Mouse (Mus musculus) cerebellum, postnatal 10 days (tissue): ENCODE measurements around the gene Srf.
"Not testable (repeated sequence)": the region's sequence is repeated elsewhere in the genome, so short reads cannot be mapped to it uniquely, and the experiment has no call there.

ENCODE experiments used
- DNase-seq, 2 experiments: peaks; one replicate each; pipeline ENCODE4 v3.0.0; 2021; ENCODE audit warnings: mixed read lengths in 2 of 2

The Srf gene

DNA sequence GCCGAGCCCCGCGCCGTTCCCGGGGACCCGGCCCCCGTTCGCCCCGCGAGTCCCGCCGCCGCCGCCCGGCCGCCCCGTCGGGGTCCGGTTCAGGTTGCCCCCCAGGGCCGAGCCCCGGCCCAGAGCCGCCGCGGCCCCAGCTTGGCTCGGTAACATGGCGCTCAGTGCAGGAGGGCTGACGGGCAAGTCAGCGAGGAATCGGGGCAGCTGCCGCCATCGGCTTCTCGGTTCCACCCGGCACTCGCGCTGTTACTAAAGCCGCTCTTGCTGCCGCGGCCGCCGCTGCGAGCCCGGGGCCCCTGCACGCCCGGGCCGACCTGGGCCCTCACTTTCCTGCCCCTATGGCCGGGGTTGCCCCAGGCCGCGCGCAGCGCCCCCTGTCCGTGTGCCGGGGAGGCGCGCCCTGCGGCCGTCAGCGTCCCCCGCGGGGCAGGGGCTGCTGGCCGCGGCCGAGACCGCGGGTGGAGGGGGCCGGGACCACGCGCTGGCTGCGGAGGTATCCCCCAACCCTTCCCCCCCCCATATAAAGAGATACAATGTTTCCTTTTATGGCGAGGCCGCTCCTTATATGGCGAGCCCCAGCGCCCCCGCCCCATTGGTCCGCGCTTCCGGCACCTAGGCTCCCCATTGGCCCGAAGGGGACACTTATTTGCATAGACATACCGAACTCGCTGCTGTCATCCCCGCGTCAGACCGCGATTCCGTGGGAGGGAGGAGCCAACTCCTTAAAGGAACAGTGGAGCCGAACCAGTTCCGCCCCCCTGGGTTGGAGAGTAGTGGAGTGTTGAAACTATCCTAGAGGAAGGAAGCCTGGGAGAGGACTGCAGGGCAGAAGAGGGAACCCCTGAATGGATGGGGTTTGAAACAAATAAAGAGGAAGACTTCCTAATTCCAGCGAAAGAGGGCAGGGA, at the start of gene Srf:
TSS of gene Srf (minus strand) at position 503 of the 911 bp plus-strand sequence.
- peak; percentile 96 to 98 for DNase-seq

DNA sequence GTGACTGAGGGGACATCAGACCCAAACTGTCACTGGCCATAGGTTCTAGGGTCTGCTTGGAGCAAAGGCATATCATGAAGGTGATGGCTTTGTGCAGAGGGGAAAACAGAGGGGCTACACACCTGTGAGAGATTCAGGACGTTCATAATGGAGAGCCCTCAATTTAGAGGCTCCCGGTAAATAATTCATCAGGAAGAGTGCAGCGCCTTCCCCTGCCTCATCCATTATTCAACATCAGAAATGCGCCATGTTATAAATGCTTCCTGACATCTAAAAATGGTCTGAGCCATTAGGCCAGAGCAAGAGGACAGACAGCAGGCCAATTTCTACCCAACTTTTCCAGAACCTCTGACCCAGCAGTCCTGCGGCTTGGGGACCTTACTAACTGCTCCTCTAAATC, 49.2 kb upstream of the Srf start:
- DNase-seq = no peak

DNA sequence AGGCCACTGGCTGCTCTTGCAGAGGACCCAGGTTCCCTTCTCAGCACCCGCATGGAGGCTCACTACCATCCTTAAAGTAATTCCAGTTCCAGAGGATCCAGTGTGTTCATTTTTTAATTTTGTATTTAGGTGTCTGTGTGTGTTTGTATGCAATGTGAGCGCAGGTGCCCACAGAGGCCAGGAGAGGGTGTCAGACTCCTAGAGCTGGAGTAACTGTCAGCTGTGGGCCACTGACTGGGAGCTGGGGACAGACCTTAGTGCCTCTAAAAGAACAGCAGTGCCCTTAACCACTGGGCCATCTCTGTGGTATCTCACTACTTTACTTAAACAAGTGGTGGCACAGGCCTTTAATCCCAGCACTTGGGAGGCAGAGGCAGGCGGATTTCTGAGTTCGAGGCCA, 47.3 kb upstream of the Srf start:
- DNase-seq = no peak

DNA sequence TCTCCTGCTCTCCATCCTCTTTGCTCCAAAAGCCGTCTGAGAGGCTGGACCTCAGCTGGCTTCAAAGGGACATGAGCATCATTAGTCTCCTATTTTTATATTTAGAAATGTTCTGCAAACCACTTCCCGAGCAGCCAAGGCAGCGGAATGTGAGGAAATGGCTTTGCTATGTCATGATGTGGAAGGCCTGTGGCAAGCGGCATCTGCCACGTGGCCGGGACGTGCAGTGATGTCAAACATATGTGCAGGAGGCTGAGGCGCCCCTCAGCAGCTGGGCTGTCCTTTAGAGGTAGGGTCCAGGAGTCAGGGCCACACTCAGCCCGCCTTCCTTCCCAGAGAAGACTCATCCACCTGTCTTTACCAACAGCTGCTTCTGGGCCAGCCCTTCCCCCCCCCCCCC, 46.2 kb upstream of the Srf start:
- DNase-seq = no peak

DNA sequence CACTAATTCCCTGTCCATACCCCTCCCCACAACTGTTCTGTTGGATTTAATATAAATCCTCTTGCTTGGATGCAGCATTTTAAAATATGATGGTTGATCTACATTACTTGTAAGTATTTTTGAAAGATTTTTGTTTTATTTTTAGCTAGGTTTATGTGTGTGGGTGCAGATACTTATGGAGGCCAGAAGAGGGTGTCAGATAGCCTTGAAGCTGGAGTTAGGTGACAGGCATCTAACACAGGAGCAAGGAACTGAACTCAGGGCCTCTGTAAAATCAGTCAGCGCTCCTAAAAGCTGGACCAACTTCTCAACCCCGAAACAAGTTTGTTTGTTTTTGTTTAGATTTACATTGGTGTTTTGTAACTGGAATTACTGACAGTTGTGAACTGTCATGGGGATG, 44.6 kb upstream of the Srf start:
- DNase-seq = no peak

DNA sequence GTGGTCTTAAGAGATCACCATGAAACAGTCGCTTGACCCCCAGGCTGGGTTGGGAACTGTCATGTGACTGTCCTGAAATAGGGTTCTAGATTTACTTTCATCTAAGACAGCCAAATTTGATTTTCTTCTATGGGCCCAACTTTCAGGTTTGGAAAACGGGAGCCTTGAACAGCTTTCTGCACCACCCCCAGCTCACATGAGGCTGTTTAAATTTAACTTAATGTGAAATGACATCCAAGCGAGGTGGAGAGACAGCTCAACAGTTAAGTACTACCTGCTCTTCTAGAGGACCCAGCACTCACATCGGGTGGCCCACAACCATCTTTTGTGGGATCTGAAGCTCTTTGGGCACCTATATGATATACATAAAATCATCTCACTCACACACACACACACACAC, 43.0 kb upstream of the Srf start:
- DNase-seq = no peak

DNA sequence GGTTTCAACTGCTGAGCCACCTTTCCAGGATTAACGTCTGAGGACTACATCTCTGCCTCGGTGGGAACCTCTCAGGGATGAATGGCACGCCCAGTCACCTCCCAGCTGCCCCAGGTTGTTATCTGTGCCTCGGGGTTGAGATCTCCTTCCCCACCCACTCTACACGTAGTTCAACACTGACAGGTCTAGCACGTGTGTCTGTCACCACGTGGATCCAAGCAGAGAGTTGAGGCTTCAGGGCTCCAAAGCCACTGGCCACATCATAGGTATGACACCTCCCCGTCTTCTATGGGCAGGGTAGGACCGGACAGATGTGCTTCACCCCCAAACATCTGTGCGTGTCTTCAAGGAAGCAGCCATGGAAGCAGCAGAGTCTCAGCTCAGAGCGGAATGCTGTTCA, 42.0 kb upstream of the Srf start:
- no peak for DNase-seq

DNA sequence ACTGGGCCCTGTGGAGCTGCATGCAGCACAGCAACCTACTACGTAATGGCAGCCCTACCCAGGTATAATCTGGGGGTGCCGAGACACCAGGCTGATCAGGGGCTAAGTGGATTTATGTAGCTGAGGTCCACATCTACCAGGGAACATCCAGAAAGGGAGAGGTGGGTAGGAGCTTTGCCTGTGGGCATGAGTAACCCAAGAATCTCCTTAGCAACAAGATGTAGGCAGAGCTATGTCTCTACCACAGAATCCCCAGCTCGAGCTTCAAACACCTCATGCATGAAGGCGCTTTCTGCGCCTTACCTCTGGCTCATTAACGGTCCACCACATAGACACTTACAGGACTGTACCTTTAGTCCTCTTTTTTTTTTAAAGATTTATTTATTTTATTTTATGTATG, 39.4 kb upstream of the Srf start:
- no peak for DNase-seq

DNA sequence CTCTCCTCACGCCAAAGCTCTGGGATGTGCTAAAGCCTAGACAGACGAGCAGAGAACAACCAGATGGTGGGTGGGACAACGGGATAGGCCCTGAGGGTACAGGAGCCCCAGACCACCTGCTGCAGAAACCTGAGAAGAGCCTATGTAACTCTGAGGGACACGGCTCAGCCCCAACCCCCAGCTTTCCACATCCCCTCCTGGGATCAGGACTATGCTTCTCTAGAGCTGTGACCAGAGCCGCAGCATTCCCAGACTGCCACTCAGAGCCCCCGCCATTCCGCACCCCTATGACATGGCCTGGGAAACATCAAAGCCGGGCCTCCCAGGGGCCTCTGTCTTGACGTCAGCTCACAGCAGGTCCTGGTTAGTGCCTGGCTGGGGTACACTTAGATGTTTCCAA, 38.6 kb upstream of the Srf start:
- DNase-seq = peak in 1 of 2 experiments; percentile 28

DNA sequence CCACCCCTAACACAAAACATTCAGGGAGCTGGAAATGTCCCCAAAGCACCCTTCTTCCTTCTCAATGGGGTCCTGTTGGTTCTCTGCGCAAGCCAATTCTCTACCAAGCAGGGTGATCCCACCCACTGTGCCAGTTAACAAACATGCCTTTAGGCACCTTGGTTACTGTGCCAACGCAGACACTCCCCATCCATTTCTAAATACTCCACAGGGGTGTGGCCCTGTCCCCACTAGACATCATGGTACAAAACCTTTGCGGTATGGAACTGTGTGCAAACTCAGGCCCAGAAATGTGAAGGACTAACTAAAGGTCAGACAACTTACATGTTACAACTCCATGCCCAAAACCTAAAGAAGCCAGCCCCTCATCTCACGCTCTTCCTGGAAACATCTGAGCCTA, 37.1 kb upstream of the Srf start:
- no peak for DNase-seq

DNA sequence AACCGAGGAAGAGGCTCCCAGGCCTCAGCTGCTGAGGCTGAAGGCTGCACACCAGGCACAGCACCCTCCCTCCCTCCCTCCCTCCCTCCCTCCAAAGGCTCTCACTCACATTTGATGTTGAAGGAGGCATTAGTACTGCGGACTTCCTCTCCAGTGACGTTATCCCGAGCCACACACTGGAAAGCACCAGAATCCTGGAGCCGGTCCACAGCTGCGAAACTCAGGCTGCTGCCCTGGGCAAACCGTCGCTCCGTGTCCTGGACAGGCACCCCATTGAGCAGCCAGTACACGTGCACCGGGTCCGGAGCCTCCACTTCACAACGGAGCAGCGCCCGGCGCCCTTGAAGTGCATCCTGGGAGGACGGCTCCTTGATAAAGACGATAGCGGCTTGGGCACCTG, 35.4 kb upstream of the Srf start:
- peak in 1 of 2 experiments; percentile 38 for DNase-seq

DNA sequence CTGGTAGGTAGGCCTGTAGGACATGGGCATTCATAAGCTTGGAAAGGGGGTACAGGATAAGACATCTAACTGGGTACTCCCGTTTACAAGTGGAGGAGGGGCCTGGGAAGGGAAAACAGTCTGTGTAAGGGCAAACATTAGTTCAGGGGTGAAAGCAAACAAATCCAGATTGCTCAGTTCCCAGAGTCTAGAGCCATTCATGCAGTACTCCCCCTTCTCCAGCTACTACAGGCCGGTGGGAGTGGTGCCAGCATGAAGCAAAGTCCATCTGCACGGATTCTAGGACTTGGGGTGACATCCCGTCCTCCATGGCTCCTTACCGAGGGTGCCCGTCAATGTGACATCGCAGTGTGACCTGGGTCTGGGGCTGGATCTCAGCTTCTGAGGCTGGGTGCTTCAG, 34.5 kb upstream of the Srf start:
- DNase-seq = peak; percentile 33 to 37

DNA sequence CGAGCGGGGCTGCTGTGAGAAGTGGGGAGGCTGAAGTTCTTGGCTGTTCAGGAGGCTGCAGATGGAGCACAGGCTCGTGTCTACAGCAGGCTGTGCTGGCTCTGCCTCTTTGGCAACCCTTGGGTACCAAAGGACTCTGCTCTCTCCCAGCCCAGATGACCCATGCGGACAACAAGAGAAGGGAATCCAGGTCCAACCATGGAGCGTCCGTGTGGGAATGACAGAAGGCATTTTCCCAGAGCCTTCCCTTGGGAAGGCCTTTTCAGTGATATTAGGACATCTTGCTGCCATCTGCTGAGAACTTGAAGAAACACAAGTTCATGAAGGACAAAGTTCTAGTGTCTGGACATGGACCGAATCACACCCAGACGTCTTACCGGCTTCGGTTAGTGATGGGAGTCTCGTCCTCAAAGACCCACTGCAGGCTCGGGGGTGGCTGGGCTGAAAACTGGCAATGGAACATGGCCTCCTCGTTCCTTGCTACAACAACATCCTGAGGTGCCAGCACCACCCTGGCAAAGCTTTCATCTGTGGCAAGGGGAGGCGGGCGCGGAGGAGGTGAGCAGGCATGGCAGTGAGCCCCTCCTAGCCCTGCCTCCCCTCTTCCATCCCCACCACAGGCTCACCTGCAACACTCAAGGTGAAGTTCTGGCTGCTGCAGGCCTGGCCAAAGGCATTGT, 33.8 kb upstream of the Srf start:
- peak; percentile 79 to 82 for DNase-seq

DNA sequence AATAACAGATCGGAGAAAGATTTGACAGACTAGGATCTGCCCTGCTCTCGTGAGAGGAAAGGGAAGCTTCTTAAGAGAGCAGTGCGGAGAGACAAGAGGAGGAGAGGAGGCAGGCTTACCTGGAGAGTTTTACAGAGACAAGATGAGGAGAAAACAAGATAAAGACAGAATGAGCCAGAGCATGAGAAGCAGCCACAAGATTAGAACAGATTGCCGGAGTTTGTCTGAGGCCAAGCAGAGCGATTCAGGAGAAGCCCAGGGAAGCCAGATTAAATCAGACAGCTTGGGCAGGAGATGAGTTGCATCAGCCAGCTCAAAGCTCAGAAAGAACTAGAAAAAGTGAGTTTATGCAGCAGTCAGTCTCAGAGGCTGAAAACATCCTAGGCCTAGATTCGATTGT, 32.9 kb upstream of the Srf start:
- no peak for DNase-seq

DNA sequence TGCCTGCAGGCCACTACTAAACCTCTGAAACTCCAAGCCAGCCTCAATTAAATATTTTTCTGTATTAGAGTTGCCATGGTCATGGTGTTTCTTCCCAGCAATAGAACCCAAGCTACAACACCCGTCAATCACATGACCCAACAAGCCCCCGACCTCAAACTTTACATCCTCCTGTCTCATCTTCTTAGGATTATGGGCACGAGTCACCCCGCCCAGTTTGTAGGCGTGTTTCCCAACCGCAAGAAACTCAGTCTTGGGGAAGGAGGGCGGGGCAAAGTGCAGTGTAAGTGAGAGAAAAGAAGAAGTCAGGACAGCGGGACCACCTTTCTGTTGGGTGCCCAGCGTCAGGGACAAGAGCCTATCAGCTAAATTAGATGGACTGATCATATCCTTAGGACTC, 32.2 kb upstream of the Srf start:
- DNase-seq = no peak

DNA sequence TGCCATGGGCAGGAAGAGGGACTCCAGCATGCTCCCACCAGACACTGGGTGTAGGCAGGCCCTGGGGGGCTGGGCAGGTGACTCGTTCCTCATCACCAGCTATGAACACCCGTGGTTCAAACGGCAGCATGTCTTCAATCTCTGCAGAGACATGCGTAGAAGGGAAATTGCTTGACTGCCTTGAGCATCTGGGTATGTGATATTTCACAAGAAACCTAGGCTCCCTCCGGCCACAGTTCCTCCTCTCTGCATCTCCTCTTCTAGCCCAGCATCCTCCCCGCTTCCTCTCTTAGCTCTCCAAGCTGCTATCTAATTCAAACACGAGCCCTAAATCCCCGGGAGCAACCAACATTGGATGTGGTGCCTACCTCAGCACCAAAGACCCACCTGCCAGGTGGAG, 30.4 kb upstream of the Srf start:
- no peak for DNase-seq

DNA sequence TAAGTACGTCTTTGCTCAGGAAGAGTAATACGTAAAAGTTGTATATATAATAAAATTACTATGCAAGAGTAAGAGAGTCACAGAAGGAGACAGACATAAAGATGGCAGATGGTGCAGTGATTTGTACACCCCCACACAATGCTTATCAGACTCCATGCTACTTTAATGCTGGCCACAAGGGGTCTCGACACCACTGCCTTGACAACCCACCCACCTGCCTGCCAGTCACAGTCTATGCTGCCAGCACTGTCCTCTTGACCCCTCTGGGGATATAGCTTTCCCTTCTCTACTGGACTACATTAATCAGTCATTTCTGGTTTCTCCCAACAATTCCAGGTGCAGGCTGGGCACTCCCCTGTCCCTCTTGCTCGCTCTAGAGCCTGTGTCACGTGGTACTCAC, 22.7 kb upstream of the Srf start:
- DNase-seq = peak in 1 of 2 experiments; percentile 31

DNA sequence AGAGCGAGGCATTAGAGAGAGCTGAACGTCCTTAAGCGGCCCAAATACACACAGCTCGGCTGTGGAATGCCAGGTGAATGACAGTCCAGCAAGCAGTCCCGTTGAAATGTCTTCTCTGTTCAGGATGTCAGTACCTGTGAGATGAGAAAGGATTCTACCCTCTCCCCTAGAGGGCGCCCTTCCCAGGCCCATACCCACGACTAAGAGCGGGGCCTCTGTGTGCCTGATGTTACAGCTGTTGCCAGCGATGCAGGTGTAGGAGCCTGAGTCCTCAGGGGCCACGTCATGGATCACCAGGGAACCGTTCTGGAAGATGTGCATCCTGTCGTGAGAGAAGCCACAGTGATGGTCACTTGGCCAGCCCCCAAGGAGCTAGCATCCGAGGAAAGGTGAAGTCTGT, 20.1 kb upstream of the Srf start:
- peak in 1 of 2 experiments; percentile 40 for DNase-seq

DNA sequence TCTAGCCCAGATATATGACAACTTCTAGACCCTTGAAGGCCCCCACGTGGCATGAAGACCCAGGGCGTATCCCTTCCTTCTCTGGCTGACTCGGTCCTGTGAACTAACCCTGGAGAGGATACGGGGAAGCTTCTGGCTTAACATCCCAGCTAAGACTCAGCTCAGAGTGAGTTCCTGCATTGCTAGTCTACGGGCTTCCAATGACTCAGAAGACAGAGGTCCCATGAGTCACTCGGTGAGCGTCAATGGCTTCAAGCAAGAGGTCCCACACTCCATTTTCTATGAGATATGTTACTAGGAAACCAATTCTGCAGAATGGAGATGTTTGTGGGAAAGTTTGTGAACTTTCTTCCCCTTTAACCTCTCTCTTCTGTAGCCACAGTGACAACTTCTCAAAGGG, 18.6 kb upstream of the Srf start:
- DNase-seq = no peak

DNA sequence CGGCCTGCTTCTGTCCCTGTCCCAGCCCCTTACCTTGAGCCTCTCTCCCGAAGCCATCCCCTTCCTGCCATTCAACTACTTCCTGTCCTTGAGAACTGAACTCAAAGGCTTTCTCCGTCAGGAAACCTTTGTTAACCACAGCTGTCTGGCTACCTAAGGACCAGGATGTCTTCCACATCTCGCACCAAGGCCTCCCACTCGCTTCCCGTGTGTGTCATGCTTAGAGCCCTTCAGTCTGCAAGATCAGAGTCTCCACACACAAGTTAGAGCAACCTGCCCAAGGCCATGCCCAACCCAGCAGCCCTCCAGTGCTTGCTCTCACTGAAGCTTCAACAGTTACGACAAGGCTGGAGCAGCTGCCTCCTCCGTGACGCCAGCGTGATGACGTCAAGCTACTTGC, 15.0 kb upstream of the Srf start:
- DNase-seq = no peak

DNA sequence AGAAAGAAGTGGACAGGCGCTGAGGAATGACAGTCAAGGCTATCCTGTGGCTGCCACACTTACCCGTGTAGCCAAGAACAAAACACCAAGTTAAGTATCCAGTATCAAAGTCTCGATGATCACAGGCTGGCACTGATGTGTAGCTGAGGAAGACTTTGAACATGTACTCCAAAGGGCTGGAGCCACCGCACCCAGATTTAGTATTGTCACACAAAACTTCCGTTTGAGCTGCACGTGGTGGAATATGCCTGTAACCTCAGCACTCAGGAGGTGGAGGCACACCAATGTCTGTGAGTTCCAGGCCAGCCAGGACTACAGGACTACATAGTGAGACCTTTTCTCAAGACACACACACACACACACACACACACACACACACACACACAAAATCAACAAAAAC, 3.2 kb upstream of the Srf start:
- DNase-seq = no peak

DNA sequence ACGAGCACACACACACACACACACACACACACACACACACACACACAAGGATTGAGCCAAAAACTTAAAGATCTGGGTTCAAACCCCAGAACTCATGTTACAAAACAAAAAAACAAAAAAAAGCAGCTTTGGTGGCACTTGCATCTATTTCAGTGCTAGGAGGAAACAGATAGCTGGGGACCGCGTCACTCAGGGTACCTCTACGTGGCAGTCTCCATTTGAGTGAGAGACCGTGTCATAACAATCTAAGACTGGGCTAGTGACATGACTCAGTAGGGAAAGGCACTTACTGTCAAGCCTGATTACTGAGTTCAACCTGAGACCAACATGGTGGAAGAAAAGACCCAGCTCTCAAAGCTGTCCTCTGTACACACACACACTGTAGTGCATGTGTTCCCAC, 2.2 kb upstream of the Srf start:
- DNase-seq = no peak

DNA sequence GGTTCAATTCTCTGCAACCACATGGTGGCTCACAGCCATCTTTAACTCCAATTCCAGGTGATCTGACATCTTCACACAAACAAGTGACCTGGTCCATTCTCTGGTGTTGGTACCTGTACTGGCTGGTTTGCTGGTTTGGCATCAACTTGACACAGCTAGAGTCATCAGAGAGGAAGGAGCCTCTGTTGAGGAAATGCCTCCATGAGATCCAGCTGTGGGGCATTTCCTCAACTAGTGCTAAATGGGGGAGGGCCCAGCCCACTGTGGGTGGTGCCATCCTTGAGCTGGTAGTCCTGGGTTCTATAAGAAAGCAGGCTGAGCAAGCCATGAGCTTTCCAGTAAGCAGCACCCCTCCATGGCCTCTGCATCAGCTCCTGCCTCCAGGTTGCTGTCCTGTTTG, 1.3 kb upstream of the Srf start:
- not testable (repeated sequence) for DNase-seq

DNA sequence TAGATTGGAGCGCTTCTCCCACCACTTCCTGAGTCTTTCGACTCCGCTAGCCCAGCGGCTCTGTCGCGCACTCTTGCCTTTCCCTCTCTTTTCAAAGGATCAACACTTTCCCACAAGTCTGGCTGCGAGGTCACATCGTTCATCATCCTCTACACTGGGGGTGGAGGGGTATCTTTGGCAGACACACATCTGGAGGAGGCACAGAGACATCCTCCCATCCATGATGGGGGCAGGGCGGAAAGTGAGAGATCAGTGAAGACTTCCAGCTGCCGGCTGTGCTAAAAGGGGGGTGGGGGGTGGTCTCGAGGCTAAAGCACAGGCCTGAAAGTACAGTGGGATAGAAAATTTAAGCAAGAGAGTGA, 590 bp upstream of the Srf start:
- DNase-seq = peak; percentile 56 to 64
